Comparison of ENCODE assay signal across 8 mouse cellular contexts in the genomic region with DNA sequence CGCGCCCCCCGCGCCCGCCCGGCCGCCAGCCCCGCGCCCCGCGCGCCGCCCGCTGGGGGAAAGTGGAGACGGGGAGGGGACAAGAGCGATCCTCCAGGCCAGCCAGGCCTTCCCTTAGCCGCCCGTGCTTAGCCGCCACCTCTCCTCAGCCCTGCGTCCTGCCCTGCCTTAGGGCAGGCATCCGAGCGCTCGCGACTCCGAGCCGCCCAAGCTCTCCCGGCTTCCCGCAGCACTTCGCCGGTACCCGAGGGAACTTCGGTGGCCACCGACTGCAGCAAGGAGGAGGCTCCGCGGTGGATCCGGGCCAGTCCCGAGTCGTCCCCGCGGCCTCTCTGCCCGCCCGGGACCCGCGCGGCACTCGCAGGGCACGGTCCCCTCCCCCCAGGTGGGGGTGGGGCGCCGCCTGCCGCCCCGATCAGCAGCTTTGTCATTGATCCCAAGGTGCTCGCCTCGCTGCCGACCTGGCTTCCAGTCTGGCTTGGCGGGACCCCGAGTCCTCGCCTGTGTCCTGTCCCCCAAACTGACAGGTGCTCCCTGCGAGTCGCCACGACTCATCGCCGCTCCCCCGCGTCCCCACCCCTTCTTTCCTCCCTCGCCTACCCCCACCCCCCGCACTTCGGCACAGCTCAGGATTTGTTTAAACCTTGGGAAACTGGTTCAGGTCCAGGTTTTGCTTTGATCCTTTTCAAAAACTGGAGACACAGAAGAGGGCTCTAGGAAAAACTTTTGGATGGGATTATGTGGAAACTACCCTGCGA. TPM values are rescaled to one million over a fixed set of nuclear protein-coding genes. Genes with fewer than 3 reads are reported as not detected.
A peak's percentile ranks its signal among the peaks of the same experiment; 100 is the strongest.
DNase-seq lines count a peak whose midpoint lies in the region; ATAC-seq and TF ChIP-seq lines count a peak whose summit lies in the region.

No protein-coding gene starts in this region.

- in situ Hi-C loops in Patski (cut with MboI; ENCODE audit: low pct_unique_long_range_greater_than_20kb): loop anchor here (5.0 kb wide), 4 partner anchors 331 to 891 kb away; no protein-coding TSS in a partner anchor

- H3K27me3 ChIP-seq in Patski: no peaks in the 10 kb centered on the region
- H3K27me3 ChIP-seq in hindbrain, embryonic 14.5 days (ENCODE audit: control insufficient read depth, insufficient read depth, low read length): no peaks in the 10 kb centered on the region

- no peaks in the 10 kb centered on the region for H3K36me3 ChIP-seq in hindbrain, embryonic 14.5 days (replicated peaks; ENCODE audit: control insufficient read depth, insufficient read depth)

- peak overlapping the region; percentile 96 for H3K4me2 ChIP-seq in hindbrain, embryonic 14.5 days (replicated peaks)

- peak overlapping the region; percentile 74 for H3K9ac ChIP-seq in hindbrain, embryonic 14.5 days

- CTCF ChIA-PET in Patski (lab: Charles Lee): interaction anchor here (1.1 to 7.5 kb wide), 4 partner anchors 68 to 446 kb away, joined by 3 to 69 read pairs (median 6); no protein-coding TSS in a partner anchor

- H3K4me1 ChIP-seq in hindbrain, embryonic 14.5 days (replicated peaks; ENCODE audit: control insufficient read depth, insufficient read depth, low read length): 0 out of 2 replicates have a peak, but pooled peaks cover 11% of the 10 kb centered on the region

- peak overlapping the region; percentile 82 for H3K4me3 ChIP-seq in hindbrain, embryonic 14.5 days (replicated peaks; ENCODE audit: low read length)
- peak overlapping the region; percentile 90 for H3K4me3 ChIP-seq in left cerebral cortex, adult 2 months

- WGBS in hindbrain, embryonic 14.5 days: 1% methylated on average over 65 of the region's 68 CpGs

- no peak for TF ChIP-seq CTCF in Patski (IDR thresholded peaks at IDR 0.05)
- TF ChIP-seq CTCF in left cerebral cortex, adult 2 months (IDR thresholded peaks at IDR 0.05): no peak

- H3K9me3 ChIP-seq in hindbrain, embryonic 14.5 days (ENCODE audit: control insufficient read depth, low read length): no peaks in the 10 kb centered on the region

- no peak for DNase-seq in Patski (ENCODE audit: low read depth, low spot score)
- peak; percentile 76 to 84 for DNase-seq in cerebellum, postnatal 10 days
- DNase-seq in gastrocnemius, adult 18-20 months (ENCODE audit: low spot score): peak; percentile 31
- peak; percentile 42 for DNase-seq in hindbrain, embryonic 14.5 days (ENCODE audit: low spot score)
- DNase-seq in left cerebral cortex, adult 2 months (ENCODE audit: extremely low spot score in 1 of 2, low spot score in 2 of 2): peak; percentile 53 to 65
- DNase-seq in right cerebral cortex, postnatal 10 days (ENCODE audit: low spot score in 2 of 2): peak; percentile 57 to 65

- intact Hi-C loops in left cerebral cortex, adult 2 months (cut with DNase I): loop anchor here (2.0 to 10.0 kb wide), 4 partner anchors 78 to 952 kb away; partner anchors contain the start of gene Gria2

- POLR2A ChIA-PET in Patski (lab: Charles Lee): interaction anchor here (0.6 to 1.4 kb wide), 3 partner anchors 19 to 59 kb away, joined by 3 to 5 read pairs (median 3); no protein-coding TSS in a partner anchor

- H3K27ac ChIP-seq in hindbrain, embryonic 14.5 days: peak overlapping the region; percentile 65
- H3K27ac ChIP-seq in left cerebral cortex, adult 2 months: peak overlapping the region; percentile 87

- peak; percentile 82 for ATAC-seq in Patski
- ATAC-seq in hindbrain, embryonic 14.5 days (ENCODE audit: low FRiP score): peak; percentile 92
- ATAC-seq in megakaryocyte, adult 5-6 weeks (ENCODE audit: poor library complexity, severe bottlenecking): peak; percentile 46
- no peak for ATAC-seq in activated CD4-positive, CD25-positive, alpha-beta regulatory T cell, adult 4 months

RNA-seq across cellular contexts. Expression of gene Pdgfc, which starts 0.5 kb away (rescaled TPM):
- polyA plus RNA-seq in Patski (2021): 34.7 TPM
- 1 to 10 TPM; 1.9 to 3.5 TPM for total RNA-seq in gastrocnemius, adult 18-20 months (2021)
- polyA plus RNA-seq in hindbrain, embryonic 14.5 days (2014; fragmentation: Nextera tagmentation; extraction: Ambion mirVana): 6.5 TPM in 2 replicates
- 1 to 10 TPM; 8.2 to 8.7 TPM for total RNA-seq in left cerebral cortex, adult 2 months (2021)
- total RNA-seq in megakaryocyte, adult 5-6 weeks (2015): not detected in 2 replicates
- not detected in 2 replicates for total RNA-seq in megakaryocyte, adult 5-6 weeks (2017)
- not detected for polyA plus RNA-seq in activated CD4-positive, CD25-positive, alpha-beta regulatory T cell, adult 4 months (2017; shearing (Covaris generic))
